Mouse (Mus musculus) left cerebral cortex, adult 11 months (tissue): ENCODE measurements at regions not wholly inside any gene's neighbourhood (a gene's known extent, or its start where the extent isn't known, plus 50 kb on each side); places are given as distances from the start of the nearest gene placed in this dataset.
A peak's percentile ranks its signal among the peaks of the same experiment; 100 is the strongest.

Experiments
- DNase-seq: peaks from one replicate; pipeline ENCODE4 v3.0.0; 2022; ENCODE audit warnings: low spot score

GRCm38 (mm10) chr12:106729686-106730085 is 719.7 kb downstream of the Vrk1 start:
- no peak for DNase-seq

- DNase-seq, result no peak
These were observed 722.3 kb downstream of the Vrk1 start for GRCm38 (mm10) chr12:106732108-106732857.

GRCm38 (mm10) chr12:106748765-106749164 is 738.7 kb downstream of the Vrk1 start:
- DNase-seq, result no peak

- DNase-seq, result no peak
These were observed 724.9 kb upstream of the 3110018I06Rik start for GRCm38 (mm10) chr12:106763552-106763951.

- no peak for DNase-seq
These were observed 723.9 kb upstream of the 3110018I06Rik start for GRCm38 (mm10) chr12:106764516-106764915.

GRCm38 (mm10) chr12:106773536-106773935 is 714.9 kb upstream of the 3110018I06Rik start:
- DNase-seq, result no peak

GRCm38 (mm10) chr12:106796596-106796995 is 691.8 kb upstream of the 3110018I06Rik start:
- DNase-seq, result no peak

GRCm38 (mm10) chr12:106819736-106820135 is 668.7 kb upstream of the 3110018I06Rik start:
- peak; percentile 8 for DNase-seq

GRCm38 (mm10) chr12:106822311-106822710 is 666.1 kb upstream of the 3110018I06Rik start:
- DNase-seq, result no peak

GRCm38 (mm10) chr12:106828542-106828941 is 659.9 kb upstream of the 3110018I06Rik start:
- no peak for DNase-seq

- no peak for DNase-seq
These were observed 659.1 kb upstream of the 3110018I06Rik start for GRCm38 (mm10) chr12:106829323-106829722.

GRCm38 (mm10) chr12:106835241-106835640 is 653.2 kb upstream of the 3110018I06Rik start:
- DNase-seq, result no peak

GRCm38 (mm10) chr12:106839618-106840017 is 648.8 kb upstream of the 3110018I06Rik start:
- DNase-seq, result no peak

- no peak for DNase-seq
These were observed 648.2 kb upstream of the 3110018I06Rik start for GRCm38 (mm10) chr12:106840150-106840651.

- no peak for DNase-seq
These were observed 646.4 kb upstream of the 3110018I06Rik start for GRCm38 (mm10) chr12:106841996-106842395.

- DNase-seq, result no peak
These were observed 646.0 kb upstream of the 3110018I06Rik start for GRCm38 (mm10) chr12:106842396-106842795.

- DNase-seq, result no peak
These were observed 636.8 kb upstream of the 3110018I06Rik start for GRCm38 (mm10) chr12:106851666-106852065.

GRCm38 (mm10) chr12:106852736-106853135 is 635.7 kb upstream of the 3110018I06Rik start:
- no peak for DNase-seq

GRCm38 (mm10) chr12:106853711-106854240 is 634.7 kb upstream of the 3110018I06Rik start:
- DNase-seq, result no peak

GRCm38 (mm10) chr12:106855520-106855919 is 632.9 kb upstream of the 3110018I06Rik start:
- DNase-seq, result no peak

- no peak for DNase-seq
These were observed 626.8 kb upstream of the 3110018I06Rik start for GRCm38 (mm10) chr12:106861638-106862037.

- DNase-seq, result no peak
These were observed 624.4 kb upstream of the 3110018I06Rik start for GRCm38 (mm10) chr12:106864076-106864475.

- no peak for DNase-seq
These were observed 620.4 kb upstream of the 3110018I06Rik start for GRCm38 (mm10) chr12:106868036-106868435.
